Mouse (Mus musculus): Measurements from ENCODE around the gene Mfsd11. TPM values are rescaled to one million over a fixed set of nuclear protein-coding genes. Genes with fewer than 3 reads are reported as not detected.

Gene Mfsd11
- polyA plus RNA-seq, 1 experiment: 36.6 TPM

DNA sequence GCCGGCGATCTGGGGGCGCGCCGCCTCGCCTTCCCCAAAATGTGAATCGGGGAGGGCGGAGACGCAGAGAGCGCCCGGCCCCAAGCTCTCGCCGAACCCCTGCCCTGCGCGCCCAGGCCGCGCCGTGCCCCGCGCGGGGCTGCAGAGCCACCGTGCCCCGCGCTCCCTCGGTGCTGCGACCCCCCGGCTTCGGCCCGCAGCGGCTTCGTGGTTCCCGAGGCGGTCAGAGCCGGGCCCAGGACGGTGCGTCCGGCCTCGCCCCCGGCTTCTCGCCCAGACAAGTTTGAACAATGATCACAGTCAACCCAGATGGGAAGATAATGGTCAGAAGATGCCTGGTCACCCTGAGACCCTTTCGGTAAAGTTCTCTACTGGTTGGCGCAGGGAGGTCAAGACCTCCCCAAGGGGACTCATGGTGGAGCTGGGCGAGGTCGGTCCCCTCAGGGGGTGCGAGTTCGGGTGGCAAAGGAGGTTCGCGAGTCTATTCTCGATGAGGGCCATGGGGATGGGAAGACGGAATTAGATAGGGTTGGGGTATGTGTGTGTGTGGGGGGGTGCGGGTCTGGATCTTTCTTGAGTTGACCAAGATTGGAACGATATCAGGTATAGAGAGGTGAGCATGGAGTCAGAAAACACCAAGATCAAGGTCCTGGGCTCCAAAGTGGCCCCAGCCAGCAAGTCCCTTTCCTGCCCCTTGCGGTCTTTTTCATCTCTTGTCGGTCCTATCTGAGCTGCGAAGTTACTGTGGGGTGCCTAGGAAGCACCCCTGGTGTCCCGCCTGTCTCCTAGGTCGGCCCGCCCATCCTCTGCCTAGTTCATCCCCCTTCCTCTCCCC lies 67.2 kb downstream of the Mfsd11 start:
- no peak overlapping the region for H3K27ac ChIP-seq (ENCODE audit: insufficient read depth, low read length)
- TF ChIP-seq POLR2A (IDR thresholded peaks at IDR 0.05; ENCODE audit: low read depth, low read length): no peak
- no peak for TF ChIP-seq CTCF (IDR thresholded peaks at IDR 0.05; ENCODE audit: borderline replicate concordance, insufficient read depth, low read length)
- H3K4me1 ChIP-seq (ENCODE audit: control insufficient read depth, insufficient read depth, low read length): no peaks in the 10 kb centered on the region
- H3K4me3 ChIP-seq (ENCODE audit: insufficient read depth, low read length): no peak overlapping the region

DNA sequence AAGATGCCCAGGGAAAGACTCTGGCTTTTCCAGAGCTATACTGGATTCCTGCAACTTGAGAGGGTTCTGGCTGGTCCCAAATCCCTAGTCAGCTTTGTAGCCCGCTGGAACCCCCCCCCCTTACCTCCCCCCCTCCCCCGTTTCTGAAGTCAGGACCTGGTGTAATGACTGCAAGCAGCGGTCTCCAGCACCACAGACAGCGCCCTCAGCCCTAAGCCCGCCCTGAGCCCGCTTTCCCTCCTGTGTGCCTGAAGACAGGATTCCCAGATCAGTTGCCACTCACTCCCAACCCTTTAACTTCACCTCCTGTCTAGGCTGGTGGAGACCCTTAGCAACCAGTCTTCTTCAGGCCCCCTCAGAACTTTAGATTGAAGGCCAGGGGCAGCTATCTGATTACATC lies 68.5 kb downstream of the Mfsd11 start:
- Histone ChIP-seq H3K4me1 (ENCODE audit: control insufficient read depth, insufficient read depth, low read length) (no peaks in the 10 kb centered on the region), H3K27ac (ENCODE audit: insufficient read depth, low read length) (no peak overlapping the region)

DNA sequence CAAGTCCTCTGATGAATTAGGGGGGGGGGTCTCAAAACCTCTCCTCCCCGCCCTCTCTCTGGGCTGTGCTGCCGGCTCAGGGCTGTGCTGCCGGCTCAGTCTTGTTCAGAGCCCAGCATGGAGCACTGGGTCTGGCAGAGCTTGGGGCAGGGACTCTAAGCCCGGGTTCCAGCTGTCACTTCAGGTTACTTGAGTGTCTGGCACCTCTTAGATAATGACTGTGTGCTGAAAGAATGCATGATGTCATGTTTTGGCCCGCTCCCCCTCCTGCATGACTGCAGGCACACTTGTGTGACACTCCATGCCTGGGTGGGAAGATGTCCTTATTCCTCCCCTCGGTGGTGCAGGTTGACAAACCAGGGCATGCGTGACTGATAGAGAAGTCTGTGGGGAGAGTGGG lies 69.8 kb downstream of the Mfsd11 start:
- no peak overlapping the region for H3K27ac ChIP-seq (ENCODE audit: insufficient read depth, low read length)
- H3K4me1 ChIP-seq (ENCODE audit: control insufficient read depth, insufficient read depth, low read length): no peaks in the 10 kb centered on the region
- TF ChIP-seq CTCF (IDR thresholded peaks at IDR 0.05; ENCODE audit: borderline replicate concordance, insufficient read depth, low read length) (no peak), POLR2A (IDR thresholded peaks at IDR 0.05; ENCODE audit: low read depth, low read length) (no peak)
- H3K4me3 ChIP-seq (ENCODE audit: insufficient read depth, low read length): no peak overlapping the region

More for the DNA sequence above, 68.5 kb downstream of the Mfsd11 start:
- TF ChIP-seq CTCF (IDR thresholded peaks at IDR 0.05; ENCODE audit: borderline replicate concordance, insufficient read depth, low read length) (no peak), POLR2A (IDR thresholded peaks at IDR 0.05; ENCODE audit: low read depth, low read length) (no peak)
- no peak overlapping the region for H3K4me3 ChIP-seq (ENCODE audit: insufficient read depth, low read length)

Other genes starting within 250 kb of the Mfsd11 start
- 10.1 and 11.5 TPM in 2 replicates for gene Rhbdf2, start 225.4 kb upstream of the Mfsd11 start, polyA plus RNA-seq (2011; ENCODE audit: insufficient read length, low read depth, missing spikeins)
- not detected in 2 replicates for gene Prcd, start 198.9 kb upstream of the Mfsd11 start, polyA plus RNA-seq (2011; ENCODE audit: insufficient read length, low read depth, missing spikeins)
- gene Cygb, start 198.1 kb upstream of the Mfsd11 start, polyA plus RNA-seq (2011; ENCODE audit: insufficient read length, low read depth, missing spikeins): 0.74 TPM in 1 of 2 replicates, not detected in the other
- gene St6galnac1, start 76.9 kb upstream of the Mfsd11 start, polyA plus RNA-seq (2011; ENCODE audit: insufficient read length, low read depth, missing spikeins): not detected in 2 replicates
- gene Mxra7, start 24.4 kb upstream of the Mfsd11 start, polyA plus RNA-seq (2011; ENCODE audit: insufficient read length, low read depth, missing spikeins): 76.8 and 82.4 TPM in 2 replicates
- 20.4 and 22.4 TPM in 2 replicates for gene Mettl23, start 9.2 kb upstream of the Mfsd11 start, polyA plus RNA-seq (2011; ENCODE audit: insufficient read length, low read depth, missing spikeins)
- 37.1 and 38.7 TPM in 2 replicates for gene Jmjd6, start 9.0 kb upstream of the Mfsd11 start, polyA plus RNA-seq (2011; ENCODE audit: insufficient read length, low read depth, missing spikeins)
- 301 and 306 TPM in 2 replicates for gene Srsf2, start 654 bp downstream of the Mfsd11 start, polyA plus RNA-seq (2011; ENCODE audit: insufficient read length, low read depth, missing spikeins)
- not detected in 2 replicates for gene Mgat5b, start 66.4 kb downstream of the Mfsd11 start, polyA plus RNA-seq (2011; ENCODE audit: insufficient read length, low read depth, missing spikeins)

All from embryonic fibroblast, embryonic 13.5 days (primary cell).